ENCODE assay signal across 24 mouse cellular contexts in genomic region chr13:91543555-91543954, GRCm38 (mm10).
DNase-seq lines count a peak whose midpoint lies in the region; ATAC-seq and TF ChIP-seq lines count a peak whose summit lies in the region.
"Had no signal": no experiment of that assay in that cellular context is flagged by ENCODE, and none has a peak within 500 bp of the region (broad histone marks: within the 10 kb centered on the region; RNA-seq: fewer than 3 reads in every experiment).

No protein-coding gene starts in this region.

- 0 out of 2 replicates have a peak, but pooled peaks have one; percentile 44 for ATAC-seq in midbrain, embryonic 12.5 days (ENCODE audit: low FRiP score, low read depth)
- ATAC-seq in midbrain, postnatal 0 days (ENCODE audit: low FRiP score): no peak
- ATAC-seq in intestine, postnatal 0 days: no peak
- ATAC-seq: forebrain, embryonic 14.5 days had no signal

- H3K36me3 ChIP-seq in midbrain, embryonic 12.5 days: peaks cover 16% of the 10 kb centered on the region; the same call in 1 of the 2 replicates
- H3K36me3 ChIP-seq in midbrain, postnatal 0 days (ENCODE audit: insufficient read depth, low read length): peaks cover 4% of the 10 kb centered on the region; the same call in 1 of the 2 replicates
- no peaks in the 10 kb centered on the region for H3K36me3 ChIP-seq in intestine, postnatal 0 days (ENCODE audit: control insufficient read depth, insufficient read depth)

- no peaks in the 10 kb centered on the region for H3K9me3 ChIP-seq in midbrain, embryonic 12.5 days
- H3K9me3 ChIP-seq in midbrain, postnatal 0 days (ENCODE audit: low read length): no peaks in the 10 kb centered on the region
- no peaks in the 10 kb centered on the region for H3K9me3 ChIP-seq in intestine, postnatal 0 days (ENCODE audit: control insufficient read depth)
- H3K9me3 ChIP-seq: embryonic facial prominence, embryonic 12.5 days; limb, embryonic 15.5 days; midbrain, embryonic 10.5 days; neural tube, embryonic 12.5 days had no signal

- no peaks in the 10 kb centered on the region for H3K4me1 ChIP-seq in midbrain, embryonic 12.5 days
- H3K4me1 ChIP-seq in midbrain, postnatal 0 days (ENCODE audit: insufficient read depth, low read length): no peaks in the 10 kb centered on the region
- peaks cover 3% of the 10 kb centered on the region; the same call in 1 of the 2 replicates for H3K4me1 ChIP-seq in intestine, postnatal 0 days (replicated peaks; ENCODE audit: control insufficient read depth, insufficient read depth, low read length)
- H3K4me1 ChIP-seq: embryonic facial prominence, embryonic 12.5 days; limb, embryonic 15.5 days; midbrain, embryonic 10.5 days; neural tube, embryonic 12.5 days had no signal

- no peak overlapping the region for H3K27ac ChIP-seq in gastrocnemius, adult 2 months
- no peak overlapping the region for H3K27ac ChIP-seq in midbrain, embryonic 12.5 days (replicated peaks)
- no peak overlapping the region for H3K27ac ChIP-seq in midbrain, postnatal 0 days (ENCODE audit: low read depth, low read length)
- H3K27ac ChIP-seq in intestine, postnatal 0 days (ENCODE audit: low read depth, low read length): no peak overlapping the region
- H3K27ac ChIP-seq: embryonic facial prominence, embryonic 12.5 days; hindbrain, embryonic 14.5 days; liver, embryonic 14.5 days; midbrain, embryonic 10.5 days; neural tube, embryonic 12.5 days had no signal

- H3K4me2 ChIP-seq in midbrain, embryonic 12.5 days (replicated peaks): no peak overlapping the region
- H3K4me2 ChIP-seq in midbrain, postnatal 0 days (ENCODE audit: low read depth, low read length, poor library complexity, severe bottlenecking): no peak overlapping the region
- no peak overlapping the region for H3K4me2 ChIP-seq in intestine, postnatal 0 days (replicated peaks; ENCODE audit: low read depth)
- H3K4me2 ChIP-seq: embryonic facial prominence, embryonic 12.5 days; hindbrain, embryonic 14.5 days; limb, embryonic 15.5 days; lung, embryonic 14.5 days; neural tube, embryonic 12.5 days had no signal

- H3K9ac ChIP-seq in midbrain, embryonic 12.5 days (replicated peaks): no peak overlapping the region
- H3K9ac ChIP-seq in midbrain, postnatal 0 days (replicated peaks; ENCODE audit: low read length, poor library complexity, severe bottlenecking): no peak overlapping the region
- H3K9ac ChIP-seq in intestine, postnatal 0 days (ENCODE audit: low read depth, low read length): no peak overlapping the region
- H3K9ac ChIP-seq: embryonic facial prominence, embryonic 12.5 days; hindbrain, embryonic 14.5 days; limb, embryonic 15.5 days; liver, embryonic 14.5 days; lung, embryonic 14.5 days; neural tube, embryonic 12.5 days had no signal

- intact Hi-C loops in gastrocnemius, adult 2 months (cut with DNase I): no loop called here
- intact Hi-C loops in gastrocnemius, postnatal 36 days (cut with DNase I): no loop called here

- WGBS in midbrain, embryonic 12.5 days: 66% methylated on average over 5 of the region's 5 CpGs
- WGBS in midbrain, postnatal 0 days: 68% methylated on average over 5 of the region's 5 CpGs
- WGBS in intestine, postnatal 0 days: 77% methylated on average over 5 of the region's 5 CpGs

- no peak overlapping the region for H3K4me3 ChIP-seq in gastrocnemius, adult 2 months
- H3K4me3 ChIP-seq in midbrain, embryonic 12.5 days: no peak overlapping the region
- H3K4me3 ChIP-seq in midbrain, postnatal 0 days (ENCODE audit: low read depth, low read length): no peak overlapping the region
- H3K4me3 ChIP-seq in intestine, postnatal 0 days (ENCODE audit: low read depth, low read length): no peak overlapping the region
- H3K4me3 ChIP-seq: embryonic facial prominence, embryonic 12.5 days; erythroblast, embryonic 14.5 days; limb, embryonic 15.5 days; midbrain, embryonic 10.5 days; neural tube, embryonic 12.5 days had no signal

- H3K27me3 ChIP-seq in midbrain, embryonic 12.5 days: no peaks in the 10 kb centered on the region
- no peaks in the 10 kb centered on the region for H3K27me3 ChIP-seq in midbrain, postnatal 0 days (ENCODE audit: insufficient read depth, low read length)
- no peaks in the 10 kb centered on the region for H3K27me3 ChIP-seq in intestine, postnatal 0 days (replicated peaks; ENCODE audit: control insufficient read depth, insufficient read depth, low read length)
- H3K27me3 ChIP-seq: embryonic facial prominence, embryonic 12.5 days; limb, embryonic 15.5 days; neural tube, embryonic 12.5 days had no signal

- peak; percentile 52 for DNase-seq in gastrocnemius, adult 2 months
- DNase-seq in gastrocnemius, postnatal 36 days: no peak
- DNase-seq in midbrain, postnatal 0 days (ENCODE audit: low spot score): no peak
- DNase-seq in ES-CJ7 (ENCODE audit: low read depth, low spot score): peak; percentile 33
- DNase-seq in skeletal muscle tissue, adult 2 months (ENCODE audit: low read depth, low spot score): peak; percentile 13
- DNase-seq: adrenal gland, postnatal 10 days; cerebellum, adult 18-20 months; cerebellum, postnatal 25 days; kidney, adult 8-10 months; kidney, postnatal 10 days; left cerebral cortex, postnatal 4 days; lung, embryonic 14.5 days; thymus, adult 18-20 months; thymus, postnatal 36 days had no signal

- no peak for TF ChIP-seq CTCF in gastrocnemius, adult 2 months (IDR thresholded peaks at IDR 0.05)
- TF ChIP-seq CTCF in midbrain, postnatal 0 days (IDR thresholded peaks at IDR 0.05): no peak
- TF ChIP-seq CTCF in intestine, postnatal 0 days (IDR thresholded peaks at IDR 0.05; ENCODE audit: low read depth): no peak

Comparison
In these comparisons a context has a peak if more than half of its experiments do, and no peak if none do; other contexts are left out.
1. DNase-seq: peak in gastrocnemius, adult 2 months (single experiment), ES-CJ7 (single experiment) and skeletal muscle tissue, adult 2 months (single experiment); none in gastrocnemius, postnatal 36 days (0 of 2) and midbrain, postnatal 0 days (single experiment).